Mouse (Mus musculus) stomach, postnatal 0 days (tissue): ENCODE measurements around the gene Eng.

ENCODE experiments used
- CTCF ChIP-seq: IDR thresholded peaks from 2 replicates; pipeline ENCODE4 v1.5.1; 2016; ENCODE audit warnings: antibody characterized with exemption, low read depth, mild to moderate bottlenecking, moderate library complexity
- EP300 ChIP-seq: optimal IDR thresholded peaks from 2 replicates; pipeline ENCODE3; 2016; ENCODE audit warnings: antibody characterized with exemption

DNA sequence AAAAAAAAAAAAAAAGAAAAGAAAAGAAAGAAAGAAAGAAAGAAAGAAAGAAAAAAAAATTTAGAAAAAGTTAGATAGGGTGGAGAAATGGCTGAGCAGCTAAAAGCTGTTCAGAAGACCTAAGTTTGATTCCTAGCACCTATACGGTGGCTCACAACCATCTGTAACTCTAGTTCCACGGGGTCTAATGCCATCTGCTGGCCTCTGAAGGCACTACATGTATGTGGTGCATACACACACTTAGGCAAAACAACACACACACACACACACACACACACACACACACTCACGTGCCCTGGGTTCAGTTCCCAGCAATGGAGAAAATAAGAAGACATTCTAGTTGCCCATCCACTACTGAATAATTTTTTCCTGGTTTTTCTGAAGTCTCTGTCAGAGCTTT is 30.4 kb downstream of the Eng start:
- peak; percentile 46 for TF ChIP-seq CTCF
- TF ChIP-seq EP300 = no peak
